Mouse (Mus musculus) gastrocnemius, adult 8-10 months (tissue): ENCODE results near the gene Gldn. TPM values are rescaled to one million over a fixed set of nuclear protein-coding genes. Genes with fewer than 3 reads are reported as not detected.

Experiments used
- DNase-seq, 2 experiments: peaks; one replicate each; pipeline ENCODE4 v3.0.0; 2022; ENCODE audit warnings: low spot score in 2 of 2
- total RNA-seq, 4 experiments: library from RNA; stranded (reverse); gene quantifications; 2 replicates each; pipeline ENCODE4 v1.2.4; 2022

Gldn gene
- under 1 TPM; 0.15 to 0.46 (median 0.34) TPM for total RNA-seq

GRCm38 (mm10) chr9:54286331-54286987 lies at the start of gene Gldn:
TSS of gene Gldn (plus strand) at chr9:54286486.
- DNase-seq, result no peak

GRCm38 (mm10) chr9:54244869-54245665 lies 41.2 kb upstream of the Gldn start:
- no peak for DNase-seq

GRCm38 (mm10) chr9:54264754-54265153 lies 21.5 kb upstream of the Gldn start:
- DNase-seq, result no peak

GRCm38 (mm10) chr9:54268010-54268409 lies 18.3 kb upstream of the Gldn start, which contains the start of gene Cyp19a1:
TSS of gene Cyp19a1 (minus strand) at chr9:54268110.
- DNase-seq, result no peak

- no peak for DNase-seq
Measured at GRCm38 (mm10) chr9:54269987-54270386, 16.3 kb upstream of the Gldn start.

- no peak for DNase-seq
Measured at GRCm38 (mm10) chr9:54270889-54271288, 15.4 kb upstream of the Gldn start.

GRCm38 (mm10) chr9:54275283-54275682 lies 11.0 kb upstream of the Gldn start:
- DNase-seq, result no peak

GRCm38 (mm10) chr9:54279046-54279589 lies 7.2 kb upstream of the Gldn start:
- DNase-seq, result no peak

GRCm38 (mm10) chr9:54287804-54288203 lies 1.5 kb downstream of the Gldn start:
- DNase-seq, result no peak

DNA sequence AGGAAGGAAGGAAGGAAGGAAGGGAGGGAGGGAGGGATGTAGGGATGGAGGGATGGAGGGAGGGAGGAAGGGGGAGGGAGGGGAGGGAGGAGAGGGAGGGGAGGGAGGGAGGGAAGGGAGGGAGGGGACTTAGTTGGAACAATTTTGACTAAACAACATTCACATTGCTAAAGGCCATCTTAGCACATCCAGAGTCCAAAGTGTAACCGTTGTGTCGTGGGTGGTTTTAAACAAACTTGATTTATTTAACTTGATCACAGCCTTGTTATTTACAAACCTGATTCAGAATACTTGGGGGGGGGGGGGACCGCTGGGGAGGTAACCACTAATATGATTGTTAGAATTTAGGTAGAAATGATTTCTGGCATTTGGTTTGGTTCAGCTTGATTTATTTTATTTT lies 13.1 kb downstream of the Gldn start:
- DNase-seq, result no peak

DNA sequence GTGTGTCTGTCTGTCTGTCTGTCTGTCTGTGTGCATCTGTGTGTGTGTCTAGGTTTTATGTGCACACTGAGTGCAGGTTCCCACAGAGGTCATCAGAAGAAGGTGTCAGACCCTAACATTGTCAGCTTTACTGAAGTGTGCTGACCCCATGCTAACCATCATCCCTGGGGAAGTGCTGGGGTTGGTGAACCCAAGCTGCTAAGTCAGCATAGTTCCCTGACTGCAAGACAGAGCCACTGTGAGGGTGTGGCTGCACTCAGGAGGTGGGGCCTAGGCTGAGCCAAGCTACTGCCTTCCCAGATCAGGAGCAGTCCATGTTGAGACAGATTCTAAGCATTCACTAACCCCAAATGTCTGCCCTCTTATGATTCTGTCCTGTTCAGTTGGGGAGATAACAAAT lies 13.5 kb downstream of the Gldn start:
- DNase-seq, result no peak

DNA sequence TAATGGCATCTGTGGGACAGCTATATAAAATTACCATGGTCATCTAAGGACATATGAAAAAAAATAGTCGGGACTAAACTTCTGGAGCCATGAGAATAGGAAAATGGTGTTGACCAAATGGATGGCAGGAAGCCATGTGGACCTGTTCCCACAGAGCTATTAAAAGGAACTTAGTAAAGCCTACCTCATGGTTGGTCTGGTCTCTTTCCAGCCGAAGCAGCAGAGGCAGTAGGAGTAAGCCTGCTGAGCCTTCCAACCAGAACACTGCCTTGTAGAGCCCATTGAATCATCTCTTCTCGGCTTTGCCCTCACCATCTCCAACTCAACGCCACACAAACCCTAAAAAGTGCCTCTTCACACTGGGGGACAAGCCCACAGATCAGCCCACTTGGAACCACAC lies 15.0 kb downstream of the Gldn start:
- peak; percentile 15 to 23 for DNase-seq

DNA sequence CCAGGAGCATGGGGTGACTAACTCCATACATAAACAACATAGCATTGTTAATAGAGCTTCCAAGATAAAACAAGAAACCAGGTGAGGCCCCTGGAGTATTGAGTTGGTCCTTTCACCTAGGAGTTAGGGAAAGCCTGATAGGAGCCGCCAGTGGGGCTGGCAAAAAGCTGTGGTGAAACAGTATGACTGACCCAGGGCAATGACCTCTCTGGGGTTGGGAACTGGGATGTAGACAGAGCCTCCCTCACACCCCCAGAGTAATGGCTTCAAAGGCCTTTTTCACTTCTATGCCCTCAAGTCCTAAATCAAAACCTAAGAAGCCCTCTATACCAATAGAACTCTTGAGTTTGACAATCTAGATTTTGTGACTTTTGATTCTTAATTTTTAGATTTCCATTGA lies 21.9 kb downstream of the Gldn start:
- no peak for DNase-seq

DNA sequence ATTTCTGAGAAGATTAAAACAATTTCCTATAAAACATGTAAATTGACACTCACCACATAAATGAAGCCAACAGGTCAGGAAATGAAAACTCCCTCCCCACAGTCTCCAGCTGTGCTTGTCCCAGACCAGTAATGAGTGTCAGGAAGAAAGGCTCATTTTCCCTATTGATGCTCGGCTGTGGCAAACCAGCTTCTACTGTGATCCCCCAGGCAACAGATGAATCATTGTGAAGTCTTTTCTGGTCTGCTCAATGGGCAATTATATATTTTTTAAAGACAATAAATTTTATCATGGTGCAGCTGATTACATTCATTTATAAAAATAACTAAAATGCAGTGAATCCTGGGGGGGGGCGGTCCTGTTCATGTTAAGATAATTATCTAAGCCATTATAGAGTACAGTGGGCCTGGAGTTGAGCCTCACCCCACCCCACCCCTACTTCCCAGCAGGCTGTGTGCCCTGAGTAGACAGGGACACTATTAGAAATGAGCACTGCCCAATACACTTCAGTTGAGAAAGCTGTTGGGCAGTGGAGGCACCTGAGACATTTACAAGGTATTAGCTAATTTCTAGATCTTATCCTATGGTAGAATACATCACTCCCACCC lies 22.6 kb downstream of the Gldn start:
- DNase-seq, result no peak

- DNase-seq, result no peak
Measured at GRCm38 (mm10) chr9:54316363-54316762, 30.1 kb downstream of the Gldn start.

- no peak for DNase-seq
Measured at GRCm38 (mm10) chr9:54323456-54323855, 37.2 kb downstream of the Gldn start.

DNA sequence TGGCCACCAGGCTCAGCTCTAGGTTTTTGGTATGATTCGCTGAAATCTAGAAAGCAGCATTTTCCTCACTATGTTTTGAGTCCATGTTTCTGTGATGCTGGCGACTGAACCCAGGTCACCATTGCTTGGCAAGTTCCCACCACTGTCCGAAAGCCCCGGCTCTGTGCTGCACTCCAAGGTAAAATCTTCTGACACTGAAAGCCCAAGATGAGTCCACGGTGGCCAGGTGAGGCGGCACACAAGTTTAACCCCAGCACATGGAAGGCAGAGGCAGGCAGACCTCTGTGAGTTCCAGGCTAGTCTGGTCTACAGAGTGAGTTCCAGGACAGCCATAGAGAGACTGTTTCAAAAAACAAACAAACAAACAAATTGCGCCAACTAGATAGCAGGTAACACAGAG lies 42.9 kb downstream of the Gldn start:
- no peak for DNase-seq

DNA sequence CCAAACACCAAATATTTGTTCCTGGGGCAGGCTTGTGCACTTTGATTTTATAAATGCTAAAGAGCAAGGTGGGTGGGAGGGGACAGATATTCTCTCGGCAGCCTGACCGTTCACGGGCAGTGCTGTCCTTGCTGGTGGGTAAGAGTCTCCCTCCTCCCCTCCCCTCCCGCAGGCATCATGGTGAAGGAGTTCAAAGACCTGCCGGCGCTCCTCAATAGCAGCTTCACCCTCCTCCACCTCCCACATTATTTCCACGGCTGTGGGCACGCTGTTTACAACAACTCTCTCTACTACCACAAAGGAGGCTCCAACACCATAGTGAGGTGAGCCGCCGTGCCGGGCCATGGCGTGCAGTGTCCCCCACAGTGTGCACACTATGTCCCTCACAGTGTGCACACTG lies 49.3 kb downstream of the Gldn start:
- no peak for DNase-seq

GRCm38 (mm10) chr9:54336532-54337144 lies 50.4 kb downstream of the Gldn start:
- no peak for DNase-seq

GRCm38 (mm10) chr9:54342026-54342425 lies 55.7 kb downstream of the Gldn start:
- DNase-seq, result no peak

- no peak for DNase-seq
Measured at GRCm38 (mm10) chr9:54356756-54357155, 70.5 kb downstream of the Gldn start.
